Mouse (Mus musculus) lung, adult 2 months (tissue): ENCODE data around the gene Parg. TPM values are rescaled to one million over a fixed set of nuclear protein-coding genes. Genes with fewer than 3 reads are reported as not detected.
A peak's percentile ranks its signal among the peaks of the same experiment; 100 is the strongest.
"Not testable (repeated sequence)": the region's sequence is repeated elsewhere in the genome, so short reads cannot be mapped to it uniquely, and the experiment has no call there.

ENCODE experiments used
- DNase-seq: peaks from one replicate; pipeline ENCODE4 v3.0.0; 2022
- H3K4me1 ChIP-seq: fragments of 200-500 bp; 2 replicates; pipeline ENCODE4 v1.6.1; 2011; ENCODE audit warnings: low read length; ENCODE audit not compliant: control insufficient read depth, insufficient read depth
- H3K4me3 ChIP-seq: fragments of 200-500 bp; replicated peaks from 2 replicates; pipeline ENCODE3; 2011; ENCODE audit warnings: low read depth, mild to moderate bottlenecking, control low read depth, low read length; ENCODE audit errors: extremely low read depth
- CTCF ChIP-seq: fragments of 200-500 bp; IDR thresholded peaks from 2 replicates; pipeline ENCODE4 v1.5.1; 2011; ENCODE audit warnings: mild to moderate bottlenecking, low read length, control low read depth; ENCODE audit not compliant: insufficient read depth
- POLR2A ChIP-seq: fragments of 200-500 bp; IDR thresholded peaks from 2 replicates; pipeline ENCODE4 v1.6.1; 2011; ENCODE audit warnings: low read depth, mild to moderate bottlenecking, control low read depth, low read length, borderline replicate concordance; ENCODE audit errors: extremely low read depth
- WGBS: fragments of 180-500 bp; shearing (Covaris S2); methylation state at CpG from one replicate; pipeline ENCODE4 v1.1.7; 2018; 5-methylcytosine and 5-hydroxymethylcytosine counted together
- polyA plus RNA-seq: library from polyadenylated mRNA; depleted of rRNA; stranded (reverse); fragments of >200 nt; gene quantifications from 2 replicates; pipeline ENCODE4 v1.2.3, GENCODE M21; 2012

Parg gene
- polyA plus RNA-seq, 1 experiment, result 4.9 TPM

DNA sequence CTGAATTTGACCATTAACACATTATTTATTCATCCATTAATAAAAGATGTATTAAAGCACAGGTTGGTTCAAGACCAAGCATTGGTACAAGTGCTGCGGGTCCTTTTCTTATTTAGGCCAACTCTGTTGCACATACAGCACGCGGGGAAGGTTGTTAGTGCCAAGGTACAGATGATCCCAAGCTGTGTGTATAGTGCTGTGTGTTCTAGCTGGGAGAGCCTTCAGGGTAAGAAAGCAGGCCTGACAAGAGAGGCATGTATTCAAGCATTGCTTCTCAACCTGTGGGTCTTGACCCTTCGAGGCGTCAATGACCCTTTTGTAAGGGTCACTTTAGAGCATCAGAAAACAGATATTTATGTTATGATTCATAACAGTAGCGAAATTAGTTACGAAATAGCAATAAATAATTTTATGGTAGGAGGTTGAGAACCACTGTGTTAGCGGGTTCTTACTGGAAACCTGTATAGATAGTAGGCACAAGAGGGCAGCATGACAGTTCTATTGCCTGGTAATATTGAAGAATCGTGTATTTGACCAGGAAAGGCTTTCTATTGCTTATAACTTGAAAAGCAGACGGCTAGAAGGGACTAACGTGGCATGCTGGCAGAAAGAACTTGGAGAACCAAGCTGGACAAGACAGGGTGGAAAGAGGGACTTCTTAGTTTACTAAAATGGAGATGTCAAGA, 38.4 kb upstream of the Parg start:
- Histone ChIP-seq H3K4me1 (peaks cover 11% of the 10 kb centered on the region), H3K4me3 (no peak overlapping the region)
- WGBS, result 88% methylated on average over 11 of the region's 11 CpGs
- TF ChIP-seq POLR2A, result no peak
- no peak for TF ChIP-seq CTCF
- no peak for DNase-seq

DNA sequence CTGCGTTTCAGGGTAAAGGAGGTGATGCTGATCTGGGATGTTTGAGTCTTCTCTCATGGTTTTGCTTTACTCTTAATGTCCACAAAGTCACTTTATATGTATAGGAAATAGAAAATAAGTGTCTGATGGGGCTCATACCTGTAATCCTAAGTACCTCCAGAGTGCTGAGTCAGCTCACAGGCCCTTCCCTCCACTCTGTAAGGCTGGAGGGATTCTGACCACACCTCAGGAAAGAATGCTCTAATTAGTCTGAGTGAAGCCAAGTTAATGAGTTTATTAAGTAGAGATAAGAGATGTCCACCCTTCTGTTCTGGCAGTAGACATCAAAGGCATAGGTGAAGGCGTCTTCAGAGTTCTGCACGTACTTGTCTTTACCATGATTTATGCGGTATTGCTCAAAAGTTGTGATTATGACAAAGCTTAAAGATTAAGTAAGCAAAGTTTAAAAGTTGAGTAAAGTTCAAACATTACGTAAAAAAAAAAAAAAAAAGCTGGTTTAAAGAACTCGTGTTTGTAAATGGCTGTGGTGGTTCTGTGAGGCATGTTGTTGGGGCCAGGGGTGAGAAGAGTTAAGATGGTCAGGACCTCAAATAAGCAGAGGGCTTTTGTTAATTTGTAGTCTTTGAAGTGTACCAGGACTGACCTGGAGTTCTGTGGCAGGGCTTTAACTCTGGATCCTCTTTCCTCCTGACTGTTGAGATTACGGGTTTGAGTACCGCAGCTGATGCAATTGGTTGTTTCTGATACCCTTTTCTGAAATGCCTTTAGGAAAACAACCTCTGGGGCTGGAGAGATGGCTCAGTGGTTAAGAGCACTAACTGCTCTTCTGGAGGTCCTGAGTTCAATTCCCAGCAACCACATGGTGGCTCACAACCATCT, 37.3 kb upstream of the Parg start:
- Histone ChIP-seq H3K4me1 (peaks cover 11% of the 10 kb centered on the region), H3K4me3 (no peak overlapping the region)
- WGBS, result 71% methylated on average over 8 of the region's 8 CpGs
- no peak for DNase-seq
- TF ChIP-seq CTCF (no peak), POLR2A (no peak)

DNA sequence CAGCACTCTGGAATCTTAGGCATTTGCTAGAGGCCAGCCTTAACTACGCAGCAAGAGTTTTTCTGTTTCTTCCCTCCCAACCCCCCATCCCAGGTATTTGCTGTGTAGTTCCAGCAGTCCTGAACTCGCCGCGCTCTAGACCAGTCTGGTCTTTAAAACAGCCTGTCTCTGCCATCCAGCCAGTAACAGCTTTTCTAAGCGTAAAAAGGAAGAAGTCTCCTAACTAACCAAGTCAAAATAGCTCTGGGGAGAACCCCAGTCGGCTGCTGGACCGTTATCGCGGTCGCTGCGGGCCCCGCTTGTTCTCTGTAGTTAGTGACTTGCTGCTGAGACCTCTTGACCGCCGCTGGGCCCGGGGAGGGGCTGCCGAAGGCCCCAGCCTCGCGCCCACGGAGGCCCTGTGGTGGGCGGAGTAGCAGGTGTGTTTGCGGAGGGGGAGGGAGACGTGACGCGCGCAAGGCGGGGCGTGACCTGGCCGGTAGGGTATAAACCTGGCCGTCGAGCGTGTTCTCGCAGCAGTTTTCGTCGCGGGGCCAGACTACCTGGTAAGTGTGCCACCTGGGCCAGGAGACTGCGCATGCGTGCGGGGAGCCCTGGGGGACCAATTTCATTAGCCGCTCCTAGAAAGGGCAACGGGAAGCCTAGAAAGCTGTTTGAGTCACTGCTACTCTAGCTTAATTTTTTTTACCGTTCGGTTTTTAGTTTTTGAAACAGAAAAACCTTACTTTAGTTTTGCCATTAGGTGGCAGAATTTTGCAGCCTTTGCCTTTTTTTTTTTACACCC, 36.3 kb upstream of the Parg start:
- peak; percentile 72 for DNase-seq
- Histone ChIP-seq H3K4me1 (peaks cover 11% of the 10 kb centered on the region), H3K4me3 (peak overlapping the region; percentile 33)
- TF ChIP-seq POLR2A (peak; percentile 71; the same call in 1 of the 2 replicates), CTCF (no peak)
- 1% methylated on average over 42 of the region's 42 CpGs for WGBS

DNA sequence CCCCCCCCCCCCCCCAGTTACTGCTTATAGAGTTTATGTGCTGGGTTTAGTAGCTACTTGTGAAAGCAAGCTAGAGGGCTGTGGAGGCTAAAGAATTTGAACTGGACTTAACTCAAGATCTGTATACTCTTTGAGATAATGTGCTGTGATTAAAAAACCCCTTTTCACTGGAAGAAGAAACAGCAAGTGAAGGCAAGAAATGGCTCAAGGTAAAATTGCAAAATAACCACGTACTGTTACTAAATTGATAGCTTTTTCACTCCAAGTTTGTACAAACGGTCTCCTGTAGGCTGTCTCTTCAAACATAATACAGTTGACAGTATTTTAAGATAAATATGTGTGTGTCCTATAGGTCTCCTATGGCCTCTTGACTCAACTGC, 35.7 kb upstream of the Parg start:
- no peak overlapping the region for H3K4me3 ChIP-seq
- DNase-seq, result no peak
- 54% methylated on average over 2 of the region's 2 CpGs for WGBS
- TF ChIP-seq CTCF (no peak), POLR2A (no peak)
- H3K4me1 ChIP-seq, result peaks cover 8% of the 10 kb centered on the region

DNA sequence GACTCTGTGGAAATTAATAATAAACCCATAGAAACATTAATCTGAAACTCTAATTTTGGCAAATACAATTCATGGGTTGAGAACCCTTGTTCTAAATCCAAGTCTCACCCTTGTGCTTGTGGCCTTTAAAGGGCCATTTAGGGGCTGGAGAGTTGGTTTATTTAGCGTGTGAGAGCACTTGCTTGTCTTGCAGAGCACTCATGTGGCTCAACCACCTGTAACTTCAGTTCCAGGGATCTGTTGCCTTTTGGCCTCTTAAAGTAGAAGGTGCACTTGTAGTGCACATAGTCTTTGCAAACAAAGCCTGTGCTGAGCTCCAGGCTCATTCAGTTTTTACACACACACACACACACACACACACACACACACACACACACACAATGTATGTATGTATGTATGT, 34.9 kb upstream of the Parg start:
- no peak for TF ChIP-seq CTCF
- TF ChIP-seq POLR2A, result no peak
- Histone ChIP-seq H3K4me3 (no peak overlapping the region), H3K4me1 (peaks cover 8% of the 10 kb centered on the region)
- DNase-seq, result peak; percentile 37
- 58% methylated on average over 1 of the region's 1 CpGs for WGBS

DNA sequence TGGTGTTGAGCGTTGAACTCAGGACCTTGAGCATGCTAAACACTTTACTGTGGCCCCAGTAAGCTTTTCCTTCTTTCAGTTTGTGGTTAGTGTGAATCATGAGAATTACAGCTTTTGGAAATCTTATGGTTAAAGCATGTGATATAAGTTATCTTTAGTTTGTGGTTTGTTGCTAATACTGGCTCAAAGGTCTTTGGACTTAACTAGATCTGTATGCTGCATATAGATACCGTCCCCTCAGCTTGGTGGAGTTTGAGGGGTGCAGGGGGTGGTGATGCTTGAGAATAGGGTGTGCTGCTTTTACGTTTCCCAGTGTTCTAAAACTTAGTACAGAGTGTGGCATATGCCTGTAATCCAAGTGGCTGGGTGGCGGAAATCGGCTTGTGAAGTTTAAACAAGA, 34.4 kb upstream of the Parg start:
- TF ChIP-seq POLR2A, result no peak
- no peak for TF ChIP-seq CTCF
- WGBS, result 67% methylated on average over 5 of the region's 5 CpGs
- no peak overlapping the region for H3K4me3 ChIP-seq
- DNase-seq, result no peak
- peaks cover 8% of the 10 kb centered on the region for H3K4me1 ChIP-seq

DNA sequence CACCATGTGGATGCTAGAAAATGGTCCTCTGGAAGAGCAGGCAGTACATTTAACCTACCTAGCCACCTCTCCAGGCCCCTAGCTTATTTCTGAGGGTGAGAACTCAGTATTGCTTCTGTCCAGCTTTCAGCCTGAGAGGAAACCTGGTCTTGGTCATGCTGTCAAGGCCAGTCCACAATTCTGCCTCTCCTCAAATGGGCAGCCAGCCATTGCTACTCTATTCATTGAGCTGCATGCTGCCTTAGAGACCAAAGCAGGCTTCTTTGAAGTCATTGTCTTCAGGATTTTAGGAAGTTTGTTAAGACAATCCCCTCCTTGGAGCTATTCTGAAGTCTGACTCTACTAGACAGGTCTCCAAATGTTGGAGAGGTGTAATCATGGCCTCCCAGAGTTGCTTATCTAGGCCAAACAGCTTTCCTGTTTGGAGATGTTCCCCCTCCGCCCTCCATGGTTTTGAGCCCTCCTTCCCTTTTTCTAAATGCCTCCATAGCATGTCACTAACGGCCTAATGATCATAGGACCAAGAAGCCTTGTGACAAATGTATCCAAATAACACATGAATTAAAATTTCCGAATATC, 33.0 kb upstream of the Parg start:
- TF ChIP-seq POLR2A (no peak), CTCF (no peak)
- Histone ChIP-seq H3K4me3 (no peak overlapping the region), H3K4me1 (peaks cover 8% of the 10 kb centered on the region)
- DNase-seq, result no peak
- 63% methylated on average over 3 of the region's 3 CpGs for WGBS

DNA sequence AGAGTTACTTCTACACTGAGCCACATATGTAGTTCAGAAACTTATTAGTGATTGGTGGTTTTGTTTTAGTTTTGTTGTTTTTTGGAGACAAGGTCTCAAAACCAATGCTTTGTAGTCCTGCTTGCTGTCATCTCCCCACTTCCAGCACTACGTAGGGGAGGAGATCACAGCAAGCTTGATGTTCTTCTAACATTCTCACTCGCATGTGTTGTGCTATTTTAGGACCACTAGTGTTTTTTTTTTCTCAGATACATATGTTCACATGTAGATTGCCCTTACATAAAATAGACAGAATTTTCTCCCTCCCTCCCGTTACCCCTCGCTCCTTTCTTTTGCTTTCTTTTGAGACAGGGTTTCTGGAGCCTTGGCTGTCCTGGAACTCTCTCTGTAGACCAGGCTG, 31.6 kb upstream of the Parg start:
- peaks cover 7% of the 10 kb centered on the region for H3K4me1 ChIP-seq
- WGBS, result 92% methylated on average over 4 of the region's 4 CpGs
- DNase-seq, result no peak
- H3K4me3 ChIP-seq, result no peak overlapping the region
- TF ChIP-seq POLR2A (no peak), CTCF (no peak)

DNA sequence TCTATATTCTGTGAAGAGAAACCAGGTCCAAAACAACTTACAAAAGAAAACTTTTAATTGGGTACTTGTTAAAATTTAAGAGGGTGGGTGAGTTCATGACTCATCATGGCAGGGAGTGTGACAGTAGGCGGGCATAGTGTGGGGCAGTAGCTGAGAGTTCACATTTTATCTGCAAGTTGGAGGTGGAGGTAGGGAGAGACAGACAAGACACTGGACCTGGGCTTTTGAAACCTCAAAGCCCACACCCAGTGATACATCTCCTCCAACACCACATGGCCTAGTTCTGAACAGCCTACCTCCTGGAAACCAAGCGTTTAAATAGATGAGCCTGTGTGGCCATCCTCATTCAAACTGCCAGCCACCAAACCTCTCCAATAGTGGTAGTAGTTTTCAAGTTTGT, 26.4 kb upstream of the Parg start:
- DNase-seq, result no peak
- Histone ChIP-seq H3K4me3 (no peak overlapping the region), H3K4me1 (no peaks in the 10 kb centered on the region)
- TF ChIP-seq POLR2A (no peak), CTCF (no peak)
- 90% methylated on average over 2 of the region's 2 CpGs for WGBS

DNA sequence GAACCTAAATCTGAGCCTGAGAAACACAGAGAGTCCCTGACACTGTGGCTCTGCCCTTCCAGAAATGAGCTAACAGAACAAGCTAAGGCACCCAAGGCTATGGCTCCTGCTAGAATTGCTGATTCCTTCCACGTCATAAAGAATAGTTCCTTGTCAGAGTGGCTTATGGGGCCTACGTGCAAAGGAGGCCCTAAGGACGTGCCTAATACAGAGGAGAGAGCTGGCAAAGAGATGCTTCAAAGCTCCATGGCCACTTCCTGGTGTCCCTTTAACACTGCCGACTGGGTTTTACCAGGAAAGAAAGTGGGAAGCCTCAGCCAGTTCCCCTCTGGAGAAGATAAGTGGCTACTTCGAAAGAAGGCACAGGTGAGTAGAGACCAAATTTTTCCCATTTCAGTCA, 25.2 kb upstream of the Parg start:
- DNase-seq, H3K4me3 ChIP-seq, H3K4me1 ChIP-seq: not testable (repeated sequence)
- WGBS, result 84% methylated on average over 5 of the region's 5 CpGs
